Mouse (Mus musculus) T-cell, adult 2 months (primary cell): Measurements from ENCODE around the gene Ksr1.
A peak's percentile ranks its signal among the peaks of the same experiment; 100 is the strongest.
"Not testable (repeated sequence)": the region's sequence is repeated elsewhere in the genome, so short reads cannot be mapped to it uniquely, and the experiment has no call there.

Experiments used
- DNase-seq: peaks from one replicate; pipeline ENCODE4 v3.0.0; 2022; ENCODE audit warnings: low spot score

Gene Ksr1

GRCm38 (mm10) chr11:79008891-79009290 lies 137.3 kb downstream of the Ksr1 start:
- DNase-seq, result no peak

GRCm38 (mm10) chr11:79008007-79008775 lies 138.0 kb downstream of the Ksr1 start:
- DNase-seq, result no peak

GRCm38 (mm10) chr11:79007356-79007755 lies 138.9 kb downstream of the Ksr1 start:
- not testable (repeated sequence) for DNase-seq

GRCm38 (mm10) chr11:79006417-79006816 lies 139.8 kb downstream of the Ksr1 start:
- DNase-seq, result no peak

- DNase-seq, result peak; percentile 38
Measured at GRCm38 (mm10) chr11:79005578-79006394, 140.4 kb downstream of the Ksr1 start.

- DNase-seq, result no peak
Measured at GRCm38 (mm10) chr11:79003769-79004638, 142.2 kb downstream of the Ksr1 start.

GRCm38 (mm10) chr11:79003053-79003768 lies 143.0 kb downstream of the Ksr1 start:
- DNase-seq, result no peak

- DNase-seq, result no peak
Measured at GRCm38 (mm10) chr11:79002551-79002951, 143.7 kb downstream of the Ksr1 start.

GRCm38 (mm10) chr11:79001871-79002270 lies 144.3 kb downstream of the Ksr1 start:
- DNase-seq, result no peak

- no peak for DNase-seq
Measured at GRCm38 (mm10) chr11:78999118-78999517, 147.1 kb downstream of the Ksr1 start.

GRCm38 (mm10) chr11:78990875-78991543 lies 155.2 kb downstream of the Ksr1 start:
- not testable (repeated sequence) for DNase-seq

GRCm38 (mm10) chr11:78990096-78990495 lies 156.1 kb downstream of the Ksr1 start:
- no peak for DNase-seq

- DNase-seq, result not testable (repeated sequence)
Measured at GRCm38 (mm10) chr11:78989206-78989605, 157.0 kb downstream of the Ksr1 start.

GRCm38 (mm10) chr11:78986311-78987002 lies 159.8 kb downstream of the Ksr1 start:
- DNase-seq, result no peak

GRCm38 (mm10) chr11:78985505-78985904 lies 160.7 kb downstream of the Ksr1 start:
- DNase-seq, result no peak

- peak; percentile 73 for DNase-seq
Measured at GRCm38 (mm10) chr11:78984483-78985177, 161.6 kb downstream of the Ksr1 start, which contains the start of gene Lgals9. TSS of gene Lgals9 (minus strand) at chr11:78984946.

- DNase-seq, result no peak
Measured at GRCm38 (mm10) chr11:78983539-78983938, 162.7 kb downstream of the Ksr1 start.

- DNase-seq, result peak; percentile 44
Measured at GRCm38 (mm10) chr11:78982513-78983291, 163.5 kb downstream of the Ksr1 start.

GRCm38 (mm10) chr11:78982042-78982441 lies 164.2 kb downstream of the Ksr1 start:
- DNase-seq, result no peak
